9 mouse cellular contexts compared by ENCODE assay signal in genomic region chr19:43027305-43027704, GRCm38 (mm10).
DNase-seq lines count a peak whose midpoint lies in the region; ATAC-seq and TF ChIP-seq lines count a peak whose summit lies in the region.
"Had no signal": no experiment of that assay in that cellular context is flagged by ENCODE, and none has a peak within 500 bp of the region (broad histone marks: within the 10 kb centered on the region; RNA-seq: fewer than 3 reads in every experiment).

No protein-coding gene starts in this region.

- WGBS in forebrain, embryonic 10.5 days, result 42% methylated on average over 4 of the region's 4 CpGs
- 38% methylated on average over 4 of the region's 4 CpGs for WGBS in forebrain, embryonic 12.5 days
- 25% methylated on average over 4 of the region's 4 CpGs for WGBS in kidney, postnatal 0 days

- H3K4me3 ChIP-seq in forebrain, embryonic 10.5 days, result no peak overlapping the region
- no peak overlapping the region for H3K4me3 ChIP-seq in forebrain, embryonic 12.5 days (replicated peaks)
- no peak overlapping the region for H3K4me3 ChIP-seq in kidney, postnatal 0 days (replicated peaks; ENCODE audit: low read depth, low read length)
- H3K4me3 ChIP-seq: midbrain, embryonic 12.5 days had no signal

- H3K4me1 ChIP-seq in forebrain, embryonic 10.5 days, result no peaks in the 10 kb centered on the region; the same call in 1 of the 2 replicates
- H3K4me1 ChIP-seq in forebrain, embryonic 12.5 days, result no peaks in the 10 kb centered on the region
- no peaks in the 10 kb centered on the region for H3K4me1 ChIP-seq in kidney, postnatal 0 days (replicated peaks; ENCODE audit: insufficient read depth, low read length)
- H3K4me1 ChIP-seq: midbrain, embryonic 12.5 days had no signal

- no peak for ATAC-seq in forebrain, embryonic 12.5 days (ENCODE audit: low FRiP score)
- ATAC-seq in kidney, postnatal 0 days (replicated peaks; ENCODE audit: low FRiP score, low read depth), result no peak

- H3K9me3 ChIP-seq in forebrain, embryonic 10.5 days, result no peaks in the 10 kb centered on the region
- H3K9me3 ChIP-seq in forebrain, embryonic 12.5 days, result no peaks in the 10 kb centered on the region
- H3K9me3 ChIP-seq in kidney, postnatal 0 days (replicated peaks; ENCODE audit: low read length), result no peaks in the 10 kb centered on the region
- H3K9me3 ChIP-seq: midbrain, embryonic 12.5 days had no signal

- no peaks in the 10 kb centered on the region for H3K27me3 ChIP-seq in forebrain, embryonic 10.5 days (ENCODE audit: poor library complexity, severe bottlenecking)
- no peaks in the 10 kb centered on the region for H3K27me3 ChIP-seq in forebrain, embryonic 12.5 days
- H3K27me3 ChIP-seq in kidney, postnatal 0 days (ENCODE audit: insufficient read depth, low read length), result no peaks in the 10 kb centered on the region
- H3K27me3 ChIP-seq: midbrain, embryonic 12.5 days had no signal

- H3K36me3 ChIP-seq in forebrain, embryonic 10.5 days (replicated peaks), result no peaks in the 10 kb centered on the region
- H3K36me3 ChIP-seq in forebrain, embryonic 12.5 days (replicated peaks), result no peaks in the 10 kb centered on the region
- H3K36me3 ChIP-seq in kidney, postnatal 0 days (ENCODE audit: insufficient read depth, low read length), result no peaks in the 10 kb centered on the region
- H3K36me3 ChIP-seq: midbrain, embryonic 12.5 days had no signal

- H3K27ac ChIP-seq in forebrain, embryonic 10.5 days, result no peak overlapping the region
- H3K27ac ChIP-seq in forebrain, embryonic 12.5 days, result no peak overlapping the region
- H3K27ac ChIP-seq in kidney, postnatal 0 days, result no peak overlapping the region
- H3K27ac ChIP-seq: midbrain, embryonic 12.5 days had no signal

- peak; percentile 82 for TF ChIP-seq CTCF in kidney, postnatal 0 days (IDR thresholded peaks at IDR 0.05; ENCODE audit: low read depth)

- peak; percentile 25 for DNase-seq in forebrain, embryonic 10.5 days (ENCODE audit: extremely low spot score, low spot score)
- peak; percentile 8 for DNase-seq in ovary, adult 18-20 months (ENCODE audit: low spot score)
- DNase-seq in ovary, postnatal 10 days (ENCODE audit: low spot score), result no peak
- peak; percentile 66 for DNase-seq in embryo, embryonic 10 days (ENCODE audit: low spot score)
- peak; percentile 67 for DNase-seq in kidney, postnatal 0 days (ENCODE audit: low spot score)
- DNase-seq in lung, postnatal 4 days, result peak; percentile 39 to 62
- DNase-seq in thymus, postnatal 4 days, result peak; percentile 66

- H3K9ac ChIP-seq in forebrain, embryonic 12.5 days, result no peak overlapping the region
- no peak overlapping the region for H3K9ac ChIP-seq in kidney, postnatal 0 days (ENCODE audit: low read depth, low read length)
- H3K9ac ChIP-seq: midbrain, embryonic 12.5 days had no signal

- H3K4me2 ChIP-seq in forebrain, embryonic 12.5 days, result no peak overlapping the region
- H3K4me2 ChIP-seq in kidney, postnatal 0 days (ENCODE audit: low read length), result no peak overlapping the region
- H3K4me2 ChIP-seq: midbrain, embryonic 12.5 days had no signal
